In genomic region chr2:144547559-144547958, GRCm38 (mm10) we compare ENCODE assay signal across 17 mouse cellular contexts.
"Had no signal": no experiment of that assay in that cellular context is flagged by ENCODE, and none has a peak within 500 bp of the region (broad histone marks: within the 10 kb centered on the region; RNA-seq: fewer than 3 reads in every experiment).

No protein-coding gene starts in this region.

- H3K4me2 ChIP-seq: lung, embryonic 14.5 days; midbrain, embryonic 12.5 days; neural tube, embryonic 13.5 days; neural tube, embryonic 15.5 days had no signal

- H3K9ac ChIP-seq: lung, embryonic 14.5 days; midbrain, embryonic 12.5 days; neural tube, embryonic 13.5 days; neural tube, embryonic 15.5 days had no signal

- H3K27ac ChIP-seq: midbrain, embryonic 10.5 days; midbrain, embryonic 12.5 days; neural tube, embryonic 13.5 days; neural tube, embryonic 15.5 days had no signal

- DNase-seq: lung, embryonic 14.5 days; lung, postnatal 4 days; midbrain, embryonic 14.5 days; retina, postnatal 1 day; right cerebral cortex, adult 18-20 months; right cerebral cortex, postnatal 25 days; right cerebral cortex, postnatal 4 days; spleen, adult 18-20 months; thymus, adult 18-20 months; thymus, postnatal 14 days; thymus, postnatal 36 days had no signal

- H3K4me3 ChIP-seq: midbrain, embryonic 10.5 days; midbrain, embryonic 12.5 days; myocyte; neural tube, embryonic 13.5 days; neural tube, embryonic 15.5 days had no signal

- H3K9me3 ChIP-seq: midbrain, embryonic 10.5 days; midbrain, embryonic 12.5 days; neural tube, embryonic 13.5 days; neural tube, embryonic 15.5 days had no signal

- H3K27me3 ChIP-seq: midbrain, embryonic 12.5 days; neural tube, embryonic 13.5 days; neural tube, embryonic 15.5 days had no signal

- ATAC-seq: midbrain, embryonic 16.5 days had no signal
